Mouse (Mus musculus) limb, embryonic 13.5 days (tissue): ENCODE results near the gene Maco1. TPM values are rescaled to one million over a fixed set of nuclear protein-coding genes. Genes with fewer than 3 reads are reported as not detected.

Experiments used
- ATAC-seq: fragments of 200-750 bp; cut with Nextera tagmentation; 2 replicates; pipeline ENCODE4 v1.8.0; 2017; ENCODE audit warnings: low read depth, moderate number of reproducible peaks, moderate TSS enrichment; ENCODE audit not compliant: low FRiP score
- H3K27ac ChIP-seq: fragments of 300-500 bp; sonication (generic); 2 replicates; pipeline ENCODE4 v1.5.1; 2015; ENCODE audit warnings: inconsistent platforms, mild to moderate bottlenecking, moderate library complexity
- H3K27me3 ChIP-seq: fragments of 300-500 bp; sonication (generic); 2 replicates; pipeline ENCODE4 v1.6.1; 2015; ENCODE audit warnings: mild to moderate bottlenecking, inconsistent platforms
- H3K36me3 ChIP-seq: fragments of 300-500 bp; sonication (generic); 2 replicates; pipeline ENCODE4 v1.6.1; 2015; ENCODE audit warnings: inconsistent platforms, mild to moderate bottlenecking, moderate library complexity
- H3K4me1 ChIP-seq: fragments of 300-500 bp; sonication (generic); 2 replicates; pipeline ENCODE4 v1.6.1; 2015; ENCODE audit warnings: inconsistent platforms
- H3K4me2 ChIP-seq: fragments of 300-500 bp; sonication (generic); replicated peaks from 2 replicates; pipeline ENCODE4 v1.6.1; 2015; ENCODE audit warnings: inconsistent platforms, mild to moderate bottlenecking, moderate library complexity
- H3K4me3 ChIP-seq: fragments of 300-500 bp; sonication (generic); 2 replicates; pipeline ENCODE4 v1.5.1; 2015; ENCODE audit warnings: moderate library complexity, mild to moderate bottlenecking, inconsistent platforms
- H3K9ac ChIP-seq: fragments of 300-500 bp; sonication (generic); 2 replicates; pipeline ENCODE4 v1.6.1; 2015; ENCODE audit warnings: mild to moderate bottlenecking, inconsistent platforms
- H3K9me3 ChIP-seq: fragments of 300-500 bp; sonication (generic); 2 replicates; pipeline ENCODE4 v1.6.1; 2016; ENCODE audit warnings: inconsistent platforms
- WGBS: fragments of 180-500 bp; shearing (Covaris S2); methylation state at CpG from one replicate; pipeline ENCODE4 v1.1.7; 2015; 5-methylcytosine and 5-hydroxymethylcytosine counted together
- polyA plus RNA-seq: library from polyadenylated mRNA; unstranded; fragments of >200 nt; fragmentation: Nextera tagmentation; extraction: Ambion mirVana; gene quantifications from 2 replicates; pipeline ENCODE4 v1.2.1, GENCODE M21; 2015

The Maco1 gene
- polyA plus RNA-seq, 1 experiment from 2014 or later = 57.9 TPM

- WGBS = 66% methylated on average over 6 of the region's 6 CpGs
- peak overlapping the region; percentile 89 for H3K9ac ChIP-seq
These were observed 86.9 kb downstream of the Maco1 start for GRCm38 (mm10) chr4:134766277-134766676.

GRCm38 (mm10) chr4:134764333-134764732 lies 88.8 kb downstream of the Maco1 start:
- H3K9me3 ChIP-seq = no peaks in the 10 kb centered on the region
- H3K36me3 ChIP-seq = no peaks in the 10 kb centered on the region; the same call in 1 of the 2 replicates
- no peak overlapping the region for H3K4me2 ChIP-seq
- no peak overlapping the region for H3K4me3 ChIP-seq
- 60% methylated on average over 3 of the region's 3 CpGs for WGBS
- peaks cover 43% of the 10 kb centered on the region for H3K4me1 ChIP-seq
- no peak for ATAC-seq
- H3K27me3 ChIP-seq = peaks cover 5% of the 10 kb centered on the region
- H3K9ac ChIP-seq = no peak overlapping the region
- H3K27ac ChIP-seq = no peak overlapping the region

More at GRCm38 (mm10) chr4:134766277-134766676, 86.9 kb downstream of the Maco1 start:
- Histone ChIP-seq H3K27ac (no peak overlapping the region), H3K4me1 (peaks cover 28% of the 10 kb centered on the region), H3K4me2 (peak overlapping the region; percentile 90), H3K36me3 (no peaks in the 10 kb centered on the region; the same call in 1 of the 2 replicates), H3K27me3 (peaks cover 7% of the 10 kb centered on the region), H3K9me3 (no peaks in the 10 kb centered on the region), H3K4me3 (peak overlapping the region; percentile 79)
- no peak for ATAC-seq

- no peak overlapping the region for H3K4me3 ChIP-seq
- H3K4me2 ChIP-seq = peak overlapping the region; percentile 11; the same call in 1 of the 2 replicates
- peaks cover 43% of the 10 kb centered on the region for H3K4me1 ChIP-seq
- no peaks in the 10 kb centered on the region for H3K9me3 ChIP-seq
- H3K9ac ChIP-seq = peak overlapping the region; percentile 35; the same call in 1 of the 2 replicates
- 79% methylated on average over 6 of the region's 6 CpGs for WGBS
- no peak for ATAC-seq
- no peaks in the 10 kb centered on the region for H3K27me3 ChIP-seq
- H3K27ac ChIP-seq = no peak overlapping the region; the same call in 1 of the 2 replicates
- no peaks in the 10 kb centered on the region; the same call in 1 of the 2 replicates for H3K36me3 ChIP-seq
These were observed 90.8 kb downstream of the Maco1 start for GRCm38 (mm10) chr4:134762360-134762759.

DNA sequence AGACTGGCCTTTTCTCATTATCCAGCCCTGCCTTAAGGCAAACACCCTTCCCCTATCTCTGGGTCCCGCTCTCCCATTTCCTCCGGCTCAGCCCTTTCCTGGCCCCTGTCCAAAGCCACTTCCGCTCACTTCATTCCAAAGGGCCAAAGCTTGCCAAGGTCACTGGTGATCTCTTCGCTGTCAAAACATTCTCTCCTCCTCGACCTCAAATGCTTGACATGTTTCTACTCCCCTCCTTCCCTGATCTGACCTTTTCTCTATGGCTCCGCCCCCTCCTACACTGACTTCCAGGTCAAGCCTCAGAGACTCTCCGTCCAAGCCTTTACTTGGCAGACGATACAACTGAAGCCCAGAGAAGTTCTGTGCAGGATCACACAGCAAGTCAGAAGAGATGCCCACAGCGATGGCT lies 92.3 kb downstream of the Maco1 start:
- Histone ChIP-seq H3K27me3 (no peaks in the 10 kb centered on the region), H3K36me3 (peaks cover 8% of the 10 kb centered on the region), H3K4me3 (no peak overlapping the region), H3K4me2 (no peak overlapping the region), H3K9ac (no peak overlapping the region), H3K27ac (no peak overlapping the region), H3K9me3 (no peaks in the 10 kb centered on the region), H3K4me1 (peaks cover 39% of the 10 kb centered on the region)
- 57% methylated on average over 9 of the region's 9 CpGs for WGBS
- no peak for ATAC-seq

DNA sequence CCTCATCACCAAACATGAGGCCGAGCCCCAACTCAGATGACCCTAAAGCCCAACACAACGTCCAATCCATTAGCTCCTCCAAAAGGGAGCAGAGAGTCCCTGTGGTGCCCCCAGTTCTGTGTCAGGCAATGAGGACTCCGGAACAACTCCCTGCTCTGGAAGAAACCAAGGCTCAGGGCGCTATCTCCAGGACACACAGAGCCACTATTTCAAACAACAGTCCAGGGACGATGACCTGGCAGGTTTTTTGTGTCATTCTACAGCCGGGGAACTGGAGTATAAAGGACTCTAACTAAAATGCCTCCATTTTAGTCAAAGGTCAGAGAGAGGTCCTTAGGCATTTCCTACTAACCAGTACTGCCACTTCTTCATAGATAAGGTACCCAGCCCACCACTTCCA lies 92.9 kb downstream of the Maco1 start:
- peaks cover 8% of the 10 kb centered on the region for H3K36me3 ChIP-seq
- H3K9ac ChIP-seq = no peak overlapping the region
- H3K4me2 ChIP-seq = no peak overlapping the region
- H3K4me1 ChIP-seq = peaks cover 42% of the 10 kb centered on the region
- H3K4me3 ChIP-seq = no peak overlapping the region
- no peaks in the 10 kb centered on the region for H3K27me3 ChIP-seq
- H3K9me3 ChIP-seq = no peaks in the 10 kb centered on the region
- WGBS = 77% methylated on average over 6 of the region's 6 CpGs
- no peak for ATAC-seq
- H3K27ac ChIP-seq = no peak overlapping the region

DNA sequence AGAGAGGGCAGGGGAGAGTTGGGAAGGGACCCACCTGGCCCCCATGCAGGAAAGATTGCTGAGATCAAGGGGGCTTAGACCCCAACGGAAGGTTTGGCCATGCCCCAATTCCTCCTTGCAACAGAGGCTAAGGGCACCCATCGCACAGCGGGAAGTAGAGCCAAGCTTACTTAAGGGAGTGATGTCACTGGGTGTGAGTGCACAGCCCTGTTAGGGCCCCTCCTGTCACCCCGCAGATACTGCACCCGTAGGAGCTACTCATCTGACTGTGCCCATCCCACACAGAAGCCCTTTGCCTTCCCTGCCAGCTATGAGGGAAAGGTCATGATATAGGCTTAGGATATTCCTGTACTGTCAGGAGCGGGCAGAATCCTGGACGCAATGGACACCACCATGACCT lies 93.6 kb downstream of the Maco1 start:
- Histone ChIP-seq H3K4me1 (peaks cover 46% of the 10 kb centered on the region), H3K4me2 (no peak overlapping the region)

DNA sequence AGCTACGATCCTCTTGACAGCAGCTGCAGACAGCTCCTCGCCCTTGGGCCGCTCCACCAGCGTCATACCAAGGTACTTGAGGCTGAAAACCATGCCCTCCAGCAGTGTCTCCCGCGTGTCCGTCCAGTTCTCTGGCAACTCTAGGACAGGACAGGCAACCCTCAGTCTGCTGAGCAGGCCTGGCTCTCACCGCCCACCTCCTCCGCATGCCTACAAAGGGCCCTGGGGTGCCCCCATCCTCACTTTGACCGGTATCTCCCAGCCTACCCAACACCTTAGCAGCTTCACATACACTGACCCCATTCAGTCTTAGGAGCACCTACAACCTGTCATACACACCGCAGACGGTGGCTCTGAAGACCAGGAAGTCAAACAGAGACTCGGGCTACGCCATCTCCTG lies 94.2 kb downstream of the Maco1 start:
- no peak overlapping the region for H3K27ac ChIP-seq
- no peak overlapping the region for H3K9ac ChIP-seq
- no peaks in the 10 kb centered on the region for H3K27me3 ChIP-seq
- no peak for ATAC-seq
- H3K4me3 ChIP-seq = no peak overlapping the region
- WGBS = 89% methylated on average over 14 of the region's 14 CpGs
- H3K4me2 ChIP-seq = no peak overlapping the region
- no peaks in the 10 kb centered on the region for H3K9me3 ChIP-seq
- peaks cover 49% of the 10 kb centered on the region for H3K4me1 ChIP-seq
- H3K36me3 ChIP-seq = peaks cover 18% of the 10 kb centered on the region

More for the DNA sequence above, 93.6 kb downstream of the Maco1 start:
- Histone ChIP-seq H3K27ac (no peak overlapping the region), H3K4me3 (no peak overlapping the region), H3K36me3 (peaks cover 15% of the 10 kb centered on the region), H3K9me3 (no peaks in the 10 kb centered on the region), H3K27me3 (no peaks in the 10 kb centered on the region), H3K9ac (no peak overlapping the region)
- 87% methylated on average over 7 of the region's 7 CpGs for WGBS
- no peak for ATAC-seq

DNA sequence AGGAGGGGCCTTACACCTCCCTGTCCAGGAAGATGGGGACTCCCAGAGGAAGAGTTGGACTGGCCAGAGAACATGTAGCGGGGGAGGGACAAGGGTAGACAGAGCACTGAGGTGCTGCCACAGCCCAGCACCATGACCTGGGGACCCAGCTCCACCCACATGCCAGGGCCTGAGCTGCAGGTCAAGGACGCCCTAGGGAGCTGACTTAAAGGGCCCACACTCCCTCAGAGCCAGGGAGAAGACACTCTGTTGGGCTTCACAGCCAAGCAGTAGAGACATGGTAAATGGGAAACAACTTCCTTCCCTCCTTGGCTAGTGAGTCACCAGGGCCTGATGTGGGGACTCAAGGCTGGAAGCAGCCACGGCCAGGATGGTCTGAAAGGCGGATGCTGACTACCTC lies 94.8 kb downstream of the Maco1 start:
- Histone ChIP-seq H3K9me3 (no peaks in the 10 kb centered on the region), H3K9ac (no peak overlapping the region), H3K4me3 (no peak overlapping the region), H3K36me3 (peaks cover 18% of the 10 kb centered on the region), H3K27ac (no peak overlapping the region), H3K4me1 (peaks cover 54% of the 10 kb centered on the region), H3K27me3 (no peaks in the 10 kb centered on the region), H3K4me2 (no peak overlapping the region)
- WGBS = 91% methylated on average over 4 of the region's 4 CpGs
- ATAC-seq = no peak

GRCm38 (mm10) chr4:134756953-134757352 lies 96.2 kb downstream of the Maco1 start:
- no peak overlapping the region for H3K27ac ChIP-seq
- no peak overlapping the region for H3K4me3 ChIP-seq
- no peak for ATAC-seq
- H3K27me3 ChIP-seq = no peaks in the 10 kb centered on the region
- no peak overlapping the region for H3K4me2 ChIP-seq
- H3K9ac ChIP-seq = no peak overlapping the region
- peaks cover 23% of the 10 kb centered on the region for H3K36me3 ChIP-seq
- no peaks in the 10 kb centered on the region for H3K9me3 ChIP-seq
- WGBS = 66% methylated on average over 7 of the region's 7 CpGs
- peaks cover 58% of the 10 kb centered on the region for H3K4me1 ChIP-seq

DNA sequence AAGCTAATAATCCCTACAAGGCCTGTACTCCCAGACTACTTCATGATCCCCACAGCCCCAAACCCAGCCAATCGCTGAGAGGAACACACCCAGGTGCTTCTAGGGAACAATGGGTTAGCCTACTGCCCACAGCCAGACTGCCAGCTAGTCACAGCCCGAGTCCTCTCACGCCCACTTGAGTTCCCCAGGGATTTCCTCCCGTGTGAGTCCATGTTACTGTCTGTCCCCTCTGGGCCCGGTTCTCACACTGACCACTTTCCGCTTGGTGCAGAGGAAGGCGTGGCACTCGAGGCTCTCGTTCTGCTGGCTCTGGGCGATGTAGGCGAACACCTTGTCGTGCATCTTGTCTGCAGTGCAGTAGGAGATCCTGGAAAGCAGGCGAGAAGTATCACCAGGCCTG lies 98.2 kb downstream of the Maco1 start:
- H3K4me2 ChIP-seq = no peak overlapping the region
- no peak overlapping the region for H3K4me3 ChIP-seq
- 66% methylated on average over 13 of the region's 13 CpGs for WGBS
- H3K4me1 ChIP-seq = peaks cover 66% of the 10 kb centered on the region
- no peak overlapping the region for H3K9ac ChIP-seq
- no peaks in the 10 kb centered on the region for H3K9me3 ChIP-seq
- H3K27me3 ChIP-seq = no peaks in the 10 kb centered on the region
- no peak for ATAC-seq
- H3K27ac ChIP-seq = no peak overlapping the region
- H3K36me3 ChIP-seq = peaks cover 23% of the 10 kb centered on the region

DNA sequence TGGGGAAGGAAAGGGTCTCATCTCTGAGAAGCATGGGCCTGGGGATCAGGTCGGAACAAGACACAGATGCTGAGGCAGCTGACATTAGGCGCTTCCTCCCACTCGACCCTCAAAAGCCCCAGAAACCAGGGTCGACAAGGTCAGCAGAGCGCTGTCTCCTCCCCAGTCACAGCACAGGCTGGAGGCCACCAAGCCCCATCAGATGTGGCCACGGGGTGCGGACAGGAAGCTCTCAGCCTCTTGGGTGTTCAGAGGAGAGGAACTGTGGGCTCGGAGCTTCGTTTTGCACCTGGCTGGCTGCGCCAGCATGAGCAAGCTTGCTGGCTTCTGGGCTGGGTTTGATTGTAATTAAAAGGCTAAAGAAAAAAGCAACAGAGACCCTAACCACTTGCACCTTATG lies 98.8 kb downstream of the Maco1 start:
- WGBS = 48% methylated on average over 10 of the region's 10 CpGs
- ATAC-seq = no peak
- H3K27me3 ChIP-seq = no peaks in the 10 kb centered on the region
- peaks cover 68% of the 10 kb centered on the region for H3K4me1 ChIP-seq
- no peak overlapping the region for H3K4me2 ChIP-seq
- H3K9me3 ChIP-seq = no peaks in the 10 kb centered on the region
- peak overlapping the region; percentile 5; the same call in 1 of the 2 replicates for H3K9ac ChIP-seq
- no peak overlapping the region for H3K27ac ChIP-seq
- H3K4me3 ChIP-seq = no peak overlapping the region
- H3K36me3 ChIP-seq = peaks cover 24% of the 10 kb centered on the region

- Histone ChIP-seq H3K36me3 (peaks cover 30% of the 10 kb centered on the region), H3K4me1 (peaks cover 68% of the 10 kb centered on the region), H3K27ac (no peak overlapping the region), H3K27me3 (no peaks in the 10 kb centered on the region), H3K9me3 (no peaks in the 10 kb centered on the region), H3K4me3 (no peak overlapping the region), H3K4me2 (no peak overlapping the region), H3K9ac (peak overlapping the region; percentile 5; the same call in 1 of the 2 replicates)
- no peak for ATAC-seq
- 58% methylated on average over 17 of the region's 17 CpGs for WGBS
These were observed 99.5 kb downstream of the Maco1 start for GRCm38 (mm10) chr4:134753516-134754261.
